ENCODE assay signal across 9 mouse cellular contexts in genomic region chr11:4885385-4885903, GRCm38 (mm10). TPM values are rescaled to one million over a fixed set of nuclear protein-coding genes. Genes with fewer than 3 reads are reported as not detected.
A peak's percentile ranks its signal among the peaks of the same experiment; 100 is the strongest.
DNase-seq lines count a peak whose midpoint lies in the region; ATAC-seq lines count a peak whose summit lies in the region.
"Had no signal": no experiment of that assay in that cellular context is flagged by ENCODE, and none has a peak within 500 bp of the region (broad histone marks: within the 10 kb centered on the region; RNA-seq: fewer than 3 reads in every experiment).

No protein-coding gene starts in this region.

- no peak overlapping the region for H3K9ac ChIP-seq in hindbrain, embryonic 13.5 days
- H3K9ac ChIP-seq: lung, embryonic 15.5 days had no signal

- H3K4me2 ChIP-seq in hindbrain, embryonic 13.5 days: no peak overlapping the region
- H3K4me2 ChIP-seq: lung, embryonic 15.5 days had no signal

- DNase-seq in hindbrain, embryonic 10.5 days (ENCODE audit: low spot score): peak; percentile 50
- peak; percentile 67 to 71 for DNase-seq in B cell, adult 2 months
- DNase-seq in ES-CJ7 (ENCODE audit: low read depth, low spot score): peak; percentile 72
- DNase-seq in cerebellum, postnatal 14 days: peak; percentile 69 to 81
- peak; percentile 16 to 38 for DNase-seq in layer of hippocampus, postnatal 36 days
- peak; percentile 61 for DNase-seq in retina, postnatal 1 day

- H3K36me3 ChIP-seq in hindbrain, embryonic 10.5 days: peaks cover 73% of the 10 kb centered on the region
- peaks cover 76% of the 10 kb centered on the region for H3K36me3 ChIP-seq in hindbrain, embryonic 13.5 days

- no peak overlapping the region for H3K4me3 ChIP-seq in hindbrain, embryonic 10.5 days
- no peak overlapping the region for H3K4me3 ChIP-seq in hindbrain, embryonic 13.5 days
- H3K4me3 ChIP-seq: lung, embryonic 15.5 days had no signal

- no peaks in the 10 kb centered on the region for H3K9me3 ChIP-seq in hindbrain, embryonic 10.5 days
- no peaks in the 10 kb centered on the region for H3K9me3 ChIP-seq in hindbrain, embryonic 13.5 days
- H3K9me3 ChIP-seq: lung, embryonic 15.5 days had no signal

- no peak overlapping the region for H3K27ac ChIP-seq in hindbrain, embryonic 10.5 days
- H3K27ac ChIP-seq in hindbrain, embryonic 13.5 days: no peak overlapping the region
- H3K27ac ChIP-seq: lung, embryonic 15.5 days had no signal

- H3K4me1 ChIP-seq in hindbrain, embryonic 10.5 days (replicated peaks): 0 out of 2 replicates have a peak, but pooled peaks cover 5% of the 10 kb centered on the region
- H3K4me1 ChIP-seq in hindbrain, embryonic 13.5 days (replicated peaks): no peaks in the 10 kb centered on the region

- H3K27me3 ChIP-seq in hindbrain, embryonic 10.5 days (ENCODE audit: insufficient read depth, poor library complexity, severe bottlenecking): no peaks in the 10 kb centered on the region
- H3K27me3 ChIP-seq in hindbrain, embryonic 13.5 days: no peaks in the 10 kb centered on the region
- H3K27me3 ChIP-seq: lung, embryonic 15.5 days had no signal

- 71% methylated on average over 2 of the region's 2 CpGs for WGBS in hindbrain, embryonic 10.5 days
- 63% methylated on average over 2 of the region's 2 CpGs for WGBS in hindbrain, embryonic 13.5 days

- no peak for ATAC-seq in hindbrain, embryonic 13.5 days (ENCODE audit: low FRiP score)
- no peak for ATAC-seq in monocyte, adult 5-6 weeks (replicated peaks; ENCODE audit: insufficient number of reproducible peaks, low FRiP score, low TSS enrichment, poor library complexity, severe bottlenecking)

RNA-seq across cellular contexts. Expression of gene Thoc5, which starts 9.7 kb away (rescaled TPM):
- 53.3 and 59.4 TPM in 2 replicates for polyA plus RNA-seq in hindbrain, embryonic 10.5 days (2016; fragmentation: Nextera tagmentation; extraction: Ambion mirVana)
- 55.9 and 57.3 TPM in 2 replicates for polyA plus RNA-seq in hindbrain, embryonic 13.5 days (2015; fragmentation: Nextera tagmentation; extraction: Ambion mirVana)
- 10 to 100 TPM; 40.4 to 41.2 TPM for total RNA-seq in layer of hippocampus, postnatal 36 days (2021)
- total RNA-seq in monocyte, adult 5-6 weeks (2017): 32.0 to 53.6 TPM (median 48.2 TPM) in 3 replicates

RNA-seq across cellular contexts. Expression of gene Nipsnap1, which starts 11.7 kb away (rescaled TPM):
- 77.9 and 89.0 TPM in 2 replicates for polyA plus RNA-seq in hindbrain, embryonic 10.5 days (2016; fragmentation: Nextera tagmentation; extraction: Ambion mirVana)
- 134 and 142 TPM in 2 replicates for polyA plus RNA-seq in hindbrain, embryonic 13.5 days (2015; fragmentation: Nextera tagmentation; extraction: Ambion mirVana)
- total RNA-seq in layer of hippocampus, postnatal 36 days (2021): 10 to 100 TPM; 81.2 to 86.8 TPM
- total RNA-seq in monocyte, adult 5-6 weeks (2017): 3.4 to 12.7 TPM (median 4.8 TPM) in 3 replicates

RNA-seq across cellular contexts. Expression of gene Nf2, which starts 36.1 kb away (rescaled TPM):
- 58.6 and 61.1 TPM in 2 replicates for polyA plus RNA-seq in hindbrain, embryonic 10.5 days (2016; fragmentation: Nextera tagmentation; extraction: Ambion mirVana)
- polyA plus RNA-seq in hindbrain, embryonic 13.5 days (2015; fragmentation: Nextera tagmentation; extraction: Ambion mirVana): 64.4 and 67.0 TPM in 2 replicates
- 100 to 1,000 TPM in 1 of 2 experiments, 10 to 100 TPM in 1; 92.9 to 101 TPM for total RNA-seq in layer of hippocampus, postnatal 36 days (2021)
- 40.6 to 78.6 TPM (median 70.4 TPM) in 3 replicates for total RNA-seq in monocyte, adult 5-6 weeks (2017)
